Mouse (Mus musculus) adrenal gland, adult 2 months (tissue): Measurements from ENCODE around the gene Cd82. TPM values are rescaled to one million over a fixed set of nuclear protein-coding genes. Genes with fewer than 3 reads are reported as not detected.

Experiments
- DNase-seq: peaks from one replicate; pipeline ENCODE4 v3.0.0; 2021
- long read RNA-seq: library from polyadenylated mRNA; stranded (forward); transcript quantifications from one replicate; pipeline ENCODE4 v2.0.0, GENCODE M21; 2021
- polyA plus RNA-seq: library from polyadenylated mRNA; depleted of rRNA; stranded (reverse); fragments of >200 nt; gene quantifications from 2 replicates; pipeline ENCODE4 v1.2.3, GENCODE M21; 2012; rRNA removed
- total RNA-seq, 2 experiments: library from RNA; stranded (reverse); gene quantifications; 2 replicates each; pipeline ENCODE4 v1.2.3; 2021

Cd82 gene
- total RNA-seq (10 to 100 TPM; 58.9 to 83.2 TPM), polyA plus RNA-seq (125 and 137 TPM in 2 replicates)
- long read RNA-seq, transcript Cd82-201 (10 exons, 1,824 nt), result major isoform, 39 of 49 reads
- long read RNA-seq, transcript Cd82-205 (10 exons, 1,683 nt), result minor isoform, 5 of 49 reads
- long read RNA-seq, partial matches to known transcripts, result 1 of 49 reads
- long read RNA-seq, other reads (novel, unspliced or antisense), result 2 of 49 reads

DNA sequence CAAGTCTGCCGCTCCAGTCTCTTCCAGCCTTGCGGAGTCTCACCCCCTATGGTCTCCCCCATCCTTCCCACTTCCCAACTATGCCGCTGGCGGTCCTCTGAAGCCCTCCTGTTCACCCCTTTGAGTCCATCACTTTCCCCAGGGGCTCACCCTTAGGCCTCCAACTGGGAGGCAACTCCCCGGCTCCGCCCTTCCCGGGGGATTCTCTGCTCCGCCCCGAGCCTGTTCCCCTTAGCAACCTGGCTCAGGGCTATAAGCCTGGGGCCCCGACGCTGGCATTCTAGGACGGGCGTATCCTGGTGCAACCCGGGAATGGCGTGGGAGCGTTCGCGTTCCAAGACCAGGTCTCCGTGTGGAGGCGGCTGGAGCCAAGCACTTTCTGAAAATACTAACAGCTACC is at the start of gene Cd82:
Cd82 (minus strand) TSS at position 381 of the 400 bp plus-strand sequence.
- DNase-seq, result peak; percentile 94

DNA sequence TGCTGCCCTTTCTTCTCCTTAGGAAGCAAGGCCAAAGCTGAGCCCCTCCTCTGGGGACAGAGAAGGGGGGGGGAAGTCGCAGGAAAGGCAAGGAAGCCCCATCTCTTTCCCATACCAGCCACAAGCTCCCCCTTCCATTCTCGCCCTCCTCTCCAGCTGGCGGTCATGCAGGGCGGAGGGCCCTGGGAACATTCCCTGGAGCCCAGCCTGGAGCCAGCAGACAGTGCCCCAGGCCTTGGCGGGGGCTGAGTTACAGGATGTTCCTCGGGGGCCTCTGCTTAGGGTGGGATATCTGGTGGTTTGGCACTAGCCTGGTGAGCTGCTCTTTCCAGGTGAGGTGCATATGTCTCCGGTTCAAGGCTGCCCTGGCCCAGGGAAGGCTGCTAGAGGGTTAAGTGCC is 49.2 kb upstream of the Cd82 start:
- DNase-seq, result no peak

DNA sequence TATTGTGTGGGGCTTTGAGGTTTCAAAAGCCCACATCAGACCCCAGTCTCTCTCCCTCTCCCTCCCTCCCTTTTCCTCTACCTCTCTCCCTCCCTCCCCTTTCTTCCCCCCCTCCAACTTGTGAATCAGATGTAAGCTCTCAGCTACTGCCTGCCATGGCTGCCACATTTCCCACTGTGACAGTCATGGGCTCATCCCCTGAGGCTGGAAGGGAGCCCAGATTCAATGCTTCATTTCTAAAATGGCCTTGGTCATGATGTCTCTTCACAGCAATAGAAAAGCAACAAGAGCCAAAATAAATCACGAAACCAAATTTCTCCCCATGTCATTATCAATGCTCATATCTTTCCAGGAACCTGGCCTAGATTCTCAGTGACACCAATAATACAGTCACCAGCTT is 47.9 kb upstream of the Cd82 start:
- peak; percentile 74 for DNase-seq

DNA sequence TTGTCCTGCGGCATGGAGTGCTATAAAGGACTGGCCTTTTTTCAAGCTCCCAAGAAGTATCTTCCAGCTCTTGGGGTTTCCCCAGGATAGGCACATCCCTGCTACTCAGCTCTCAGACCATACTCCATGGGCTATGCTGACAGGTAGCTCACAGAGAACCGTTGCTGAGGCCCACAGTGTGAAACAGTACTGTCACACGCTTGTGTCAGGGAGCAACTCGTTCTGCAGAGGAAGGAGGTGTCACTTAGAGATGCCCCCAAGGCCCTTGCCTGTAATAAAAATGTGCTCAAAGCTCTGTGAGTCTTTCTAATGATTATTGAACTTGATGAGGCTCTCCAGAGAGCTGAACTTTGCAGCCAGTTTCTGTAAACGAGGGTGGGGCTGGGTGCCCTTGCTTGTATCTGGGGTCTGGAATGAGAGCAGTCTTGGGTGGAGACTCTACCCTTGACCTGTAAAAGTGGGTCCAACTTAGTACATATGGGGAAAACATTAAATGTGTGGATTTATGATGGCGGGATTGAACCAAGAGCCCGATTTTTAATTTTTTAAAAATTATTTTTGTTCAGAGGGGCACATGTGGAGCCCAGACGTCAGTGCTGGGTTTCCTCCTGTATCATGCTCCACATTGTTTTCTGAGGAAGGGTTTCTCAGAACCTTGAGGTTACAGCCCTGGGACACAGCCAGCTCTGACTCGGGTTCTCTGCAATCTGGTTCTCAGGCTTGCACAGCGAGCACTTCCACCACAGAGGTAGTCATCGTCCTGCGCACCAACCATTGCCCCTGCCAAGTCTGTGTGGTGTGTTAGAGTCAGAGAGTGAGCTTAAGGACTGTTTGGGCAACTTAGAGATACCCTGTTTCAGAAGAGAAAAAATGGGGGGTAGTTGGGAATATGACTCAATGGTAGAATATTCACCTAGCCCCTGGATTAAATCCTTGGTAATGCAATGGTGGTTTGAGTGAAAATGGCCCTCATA is 47.1 kb upstream of the Cd82 start:
- no peak for DNase-seq

DNA sequence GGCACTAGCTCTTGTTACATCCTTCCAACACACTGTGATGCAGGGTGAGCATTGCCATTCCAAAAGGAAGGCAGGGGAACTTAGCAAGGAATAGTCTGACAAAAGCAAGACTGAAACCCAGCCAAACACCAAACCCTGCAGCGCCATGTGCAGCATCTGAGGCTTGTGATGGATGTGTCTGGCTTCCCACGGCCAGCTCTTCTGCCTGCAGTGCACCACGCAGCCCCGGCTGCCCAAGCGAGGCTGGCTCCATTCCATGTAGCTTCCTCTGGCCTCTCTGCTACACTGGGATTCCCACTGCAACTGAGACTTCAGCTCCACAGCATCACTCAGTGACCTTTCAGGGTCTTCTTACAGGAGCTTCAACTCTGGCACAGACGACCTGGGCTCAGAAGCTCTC is 42.2 kb upstream of the Cd82 start:
- DNase-seq, result no peak

DNA sequence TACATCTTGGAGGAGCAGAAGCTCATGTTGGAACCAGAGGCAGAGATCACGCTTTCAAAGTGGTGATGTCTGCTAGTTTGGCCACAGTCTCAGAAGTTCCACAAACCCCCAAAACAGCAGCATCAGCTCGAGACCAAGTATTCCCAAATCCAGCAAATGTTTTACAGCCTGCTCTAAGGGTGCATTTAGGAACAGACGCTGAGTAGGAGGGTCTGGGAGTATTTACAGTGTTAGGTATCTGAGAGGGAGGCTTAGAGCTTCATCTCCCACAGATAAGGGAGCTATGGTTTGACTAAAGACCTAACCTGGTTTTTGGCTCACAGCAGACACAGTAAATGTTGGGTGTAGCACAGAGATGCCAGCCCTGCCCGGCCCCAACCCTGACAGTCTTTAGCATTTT is 40.4 kb upstream of the Cd82 start:
- DNase-seq, result no peak

DNA sequence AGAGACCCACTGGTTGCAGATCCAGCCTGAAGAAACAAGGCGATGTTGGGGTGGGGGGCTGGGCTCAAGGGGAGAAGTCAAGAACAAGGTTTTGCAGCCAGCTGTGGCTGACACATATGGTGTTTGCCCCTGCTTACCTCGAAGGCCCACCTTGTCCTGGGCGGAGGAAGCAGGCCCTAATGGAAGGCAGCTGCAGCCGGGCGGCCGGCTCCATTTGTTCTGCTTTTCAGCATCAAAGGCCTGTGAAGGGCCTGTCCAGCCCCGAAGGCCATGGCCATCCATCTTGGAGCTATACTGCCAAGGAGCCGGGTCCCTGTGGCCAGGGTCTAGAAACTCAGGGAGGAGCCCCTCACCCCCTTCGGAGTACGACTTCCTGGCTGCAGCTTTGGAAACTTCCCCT is 38.4 kb upstream of the Cd82 start:
- no peak for DNase-seq

DNA sequence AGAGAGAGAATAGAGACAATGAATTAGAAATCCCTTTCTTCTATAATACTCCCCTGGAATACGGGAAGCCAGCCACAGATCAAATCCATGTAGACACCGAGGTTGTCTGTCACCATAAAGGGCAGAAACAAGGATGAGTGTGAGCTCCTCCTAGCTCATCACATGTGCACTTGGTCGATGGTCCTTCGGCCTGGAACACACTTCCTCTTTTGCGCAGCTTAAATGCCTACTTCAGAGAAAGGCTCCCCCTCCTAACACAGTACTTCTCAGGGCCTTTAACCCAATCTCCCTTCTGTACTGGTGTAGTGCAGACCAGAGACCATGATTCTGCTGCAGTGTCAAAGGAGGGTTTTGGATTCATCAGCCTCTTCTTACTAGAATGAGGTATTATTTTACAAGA is 34.3 kb upstream of the Cd82 start:
- DNase-seq, result no peak

DNA sequence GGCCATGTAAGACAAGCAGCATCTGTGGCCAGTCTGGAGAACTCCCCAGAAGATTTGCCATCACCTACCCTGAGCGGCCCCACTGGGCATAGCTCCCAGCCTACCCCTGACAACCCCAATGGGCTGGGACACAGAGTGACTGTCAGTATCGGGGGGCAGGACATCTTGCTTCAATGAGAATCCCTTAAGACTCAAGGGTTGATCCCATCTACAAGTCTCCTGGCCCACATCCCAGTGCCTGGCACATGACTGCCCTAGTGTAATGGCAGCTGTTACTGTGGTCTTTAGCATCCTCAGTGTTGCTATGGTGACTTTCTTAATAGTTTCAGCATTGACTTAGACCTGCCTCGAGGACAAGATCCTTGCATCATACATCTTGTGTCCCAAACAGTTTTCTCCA is 32.2 kb upstream of the Cd82 start:
- no peak for DNase-seq

DNA sequence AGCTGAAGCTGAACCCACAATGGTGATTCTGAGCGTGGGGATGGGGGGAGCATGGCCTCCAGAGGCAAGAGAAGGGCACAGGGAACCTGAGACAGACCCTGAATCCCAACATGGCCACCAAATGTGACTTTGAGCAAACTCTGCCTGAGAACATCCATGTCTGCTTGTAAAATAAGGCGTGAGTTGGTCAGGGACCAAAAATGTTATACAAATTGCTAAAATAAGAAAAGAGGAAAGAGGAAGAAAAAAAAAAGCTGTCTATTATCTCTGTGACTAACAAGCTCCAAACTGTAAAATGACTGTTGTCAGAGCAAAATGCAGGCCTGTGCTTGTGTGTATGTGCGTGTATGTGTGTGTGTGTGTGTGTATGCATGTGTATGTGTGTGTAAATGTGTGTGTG is 30.6 kb upstream of the Cd82 start:
- DNase-seq, result no peak

DNA sequence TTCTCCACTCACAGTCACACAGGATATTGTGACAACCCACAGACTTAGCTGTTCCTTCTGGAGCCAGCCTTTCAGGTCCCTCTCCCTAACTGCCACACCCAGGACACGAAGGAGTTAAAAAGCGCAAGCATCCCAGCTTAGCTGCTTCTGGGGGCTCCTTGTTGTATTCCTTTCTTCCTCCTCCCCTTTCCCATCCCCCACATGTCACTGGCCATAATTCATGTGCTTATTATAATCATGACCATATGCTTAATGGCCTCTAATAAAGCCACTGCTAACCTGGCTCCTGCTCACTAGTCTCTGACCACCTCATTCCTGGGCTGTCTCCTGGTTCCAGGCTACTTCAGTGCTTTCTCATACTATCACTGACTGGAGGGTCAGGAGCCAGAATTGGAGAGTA is 27.6 kb upstream of the Cd82 start:
- DNase-seq, result no peak

DNA sequence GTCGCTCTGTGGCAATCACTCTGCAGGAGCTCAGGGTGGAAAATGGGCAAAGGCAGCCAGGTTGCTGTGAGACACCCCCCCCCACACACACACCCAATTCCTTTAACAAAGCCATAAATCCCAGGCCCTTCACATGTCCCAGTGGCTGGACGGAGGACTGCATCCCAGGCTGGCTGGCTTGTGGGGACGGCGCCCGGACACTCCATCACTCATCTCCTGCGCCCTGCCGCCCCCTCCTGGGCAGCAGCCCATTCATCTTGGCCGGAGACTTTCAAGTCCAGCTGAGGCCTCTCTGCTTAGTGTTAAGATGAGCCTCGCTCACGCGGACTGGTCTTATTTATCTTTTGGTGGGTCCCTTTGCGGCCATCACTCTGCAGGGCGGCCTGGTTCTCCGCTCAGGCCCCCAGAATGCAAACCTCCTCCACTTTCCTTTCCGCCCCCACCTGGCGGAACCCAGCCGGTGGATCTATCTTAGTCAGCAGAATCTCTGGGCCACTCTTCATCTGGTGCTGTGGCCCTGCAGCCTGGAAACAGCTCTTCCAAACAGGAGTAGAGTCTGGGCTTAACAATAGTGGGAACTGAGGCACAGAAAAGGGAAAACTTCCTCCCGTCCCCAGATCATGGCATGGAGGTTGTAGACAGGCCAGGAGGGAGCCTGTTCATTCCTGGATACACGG is 26.1 kb upstream of the Cd82 start:
- DNase-seq, result no peak

DNA sequence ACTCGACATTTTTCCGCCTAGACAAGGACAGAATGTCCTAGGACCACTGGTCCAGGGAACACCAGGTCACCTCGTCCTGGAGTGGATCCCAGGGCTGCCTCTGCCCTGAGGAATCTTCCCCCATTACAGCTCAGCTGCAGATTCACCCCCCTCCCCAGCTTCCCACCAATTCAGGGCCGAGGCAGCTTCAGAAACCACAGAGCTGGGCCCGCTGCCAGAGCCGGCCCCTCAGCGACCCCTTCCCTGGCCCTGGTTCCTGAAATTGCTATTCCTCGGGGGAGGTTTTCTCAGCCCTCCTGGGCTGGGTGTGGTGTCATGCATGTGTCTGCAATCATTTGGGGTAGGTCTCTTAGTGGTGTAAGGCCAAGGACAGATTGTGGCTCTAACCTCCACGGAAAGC is 22.5 kb upstream of the Cd82 start:
- DNase-seq, result no peak

DNA sequence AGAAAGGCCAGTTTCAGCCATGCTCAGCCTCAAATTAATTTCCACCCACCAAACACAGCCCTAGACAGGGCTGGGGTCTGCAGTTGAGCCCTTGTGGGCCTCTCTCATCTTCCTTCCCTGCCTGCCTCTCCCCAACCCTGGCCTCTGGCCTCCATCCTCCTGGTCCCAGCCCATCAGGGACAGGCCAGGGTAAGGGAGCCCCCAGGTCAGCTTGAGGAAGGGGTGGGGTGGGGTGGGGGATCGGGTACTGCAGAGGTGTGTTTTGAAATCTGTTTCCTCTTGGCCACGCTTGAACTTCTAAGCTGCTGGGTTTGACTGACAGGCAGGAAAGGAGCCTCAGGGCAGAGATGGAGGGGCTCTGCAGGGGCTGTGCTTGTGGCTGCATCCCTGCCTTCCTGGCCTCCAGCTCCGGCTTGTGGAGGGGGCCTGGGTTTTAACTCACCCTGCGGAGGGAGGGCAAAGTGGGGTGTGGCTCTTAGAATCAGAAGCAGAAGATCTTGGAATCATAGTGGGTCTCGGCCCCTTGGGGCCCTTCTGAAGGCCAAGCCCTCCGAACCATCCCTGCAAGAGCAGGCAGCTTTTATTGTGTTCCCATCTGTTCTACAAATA is 19.2 kb upstream of the Cd82 start:
- DNase-seq, result no peak

DNA sequence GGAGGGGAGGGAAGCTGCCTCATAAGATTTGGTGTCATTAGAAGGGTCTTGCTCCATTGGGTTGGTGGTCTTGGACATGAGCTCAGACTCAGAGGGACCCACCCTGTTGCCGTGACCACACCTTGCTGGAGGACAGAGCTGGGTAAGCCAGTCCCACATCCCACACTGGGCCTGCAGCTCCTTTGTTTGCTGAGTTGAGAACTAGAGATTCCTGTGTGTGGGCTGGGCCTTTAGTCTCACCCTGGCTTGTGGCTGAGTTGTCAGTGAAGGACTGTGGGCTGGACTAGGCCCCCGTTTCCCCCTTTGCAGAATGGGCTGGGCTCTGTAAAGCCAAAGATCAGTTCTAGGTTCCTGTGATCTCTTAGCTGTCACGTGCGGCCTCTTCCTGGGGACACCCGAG is 15.8 kb upstream of the Cd82 start:
- DNase-seq, result no peak

DNA sequence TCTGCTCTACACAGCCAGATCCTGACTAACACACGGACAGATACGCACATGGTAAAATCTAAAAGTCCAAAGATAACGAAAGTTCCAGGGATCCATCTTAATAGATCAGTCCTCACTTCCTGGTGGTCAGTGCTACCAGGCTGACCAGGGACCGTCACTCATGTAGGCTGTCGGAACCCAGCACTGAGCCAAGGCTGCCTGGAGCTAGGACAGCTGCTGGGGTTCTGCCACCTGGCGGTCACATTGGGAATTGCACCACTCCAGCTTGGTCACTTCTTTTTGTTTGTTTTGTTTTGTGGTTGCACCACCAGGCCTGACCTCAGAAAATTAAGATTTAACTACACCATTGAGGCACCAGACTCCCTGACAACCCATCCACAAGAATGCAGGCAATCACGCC is 14.6 kb upstream of the Cd82 start:
- DNase-seq, result peak; percentile 44

DNA sequence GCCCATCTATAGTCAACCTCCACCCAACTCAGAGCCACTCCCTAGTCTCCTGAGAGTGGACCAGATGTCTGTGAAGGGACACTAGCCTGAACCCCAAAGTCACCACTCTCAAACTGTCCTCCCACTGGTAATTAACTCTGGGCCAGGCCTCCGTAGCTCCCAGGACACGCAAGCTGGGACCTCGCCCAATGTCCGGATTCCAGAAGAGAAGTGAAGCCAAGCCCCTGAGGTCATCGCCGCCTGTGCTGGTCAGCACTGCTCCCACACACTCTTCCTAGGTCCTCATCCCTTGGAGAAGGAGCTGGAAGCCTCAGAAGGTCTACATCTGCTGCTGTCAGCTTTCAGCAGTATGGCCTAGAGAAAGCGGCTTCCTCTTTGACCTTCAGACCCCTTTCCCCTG is 13.5 kb upstream of the Cd82 start:
- DNase-seq, result no peak

DNA sequence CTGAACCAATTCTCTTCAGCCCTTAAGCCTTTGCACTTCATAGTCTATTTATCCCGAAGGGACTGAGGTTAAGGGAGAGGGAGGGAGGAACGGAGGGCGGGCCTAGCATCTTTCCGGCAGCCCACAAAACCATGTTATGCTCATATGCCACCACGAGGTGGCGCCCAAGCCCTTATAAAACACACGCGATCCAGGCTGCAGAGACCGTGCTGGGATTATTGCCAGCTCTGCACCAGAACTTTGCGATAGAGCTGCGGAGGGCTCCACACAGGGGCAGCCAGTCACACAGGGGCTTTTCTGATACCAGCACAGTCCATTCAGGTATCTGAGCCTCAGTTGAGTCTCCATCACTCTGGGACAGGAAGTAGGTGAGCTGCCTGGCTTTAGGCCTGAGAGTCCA is 12.1 kb upstream of the Cd82 start:
- DNase-seq, result peak; percentile 90

DNA sequence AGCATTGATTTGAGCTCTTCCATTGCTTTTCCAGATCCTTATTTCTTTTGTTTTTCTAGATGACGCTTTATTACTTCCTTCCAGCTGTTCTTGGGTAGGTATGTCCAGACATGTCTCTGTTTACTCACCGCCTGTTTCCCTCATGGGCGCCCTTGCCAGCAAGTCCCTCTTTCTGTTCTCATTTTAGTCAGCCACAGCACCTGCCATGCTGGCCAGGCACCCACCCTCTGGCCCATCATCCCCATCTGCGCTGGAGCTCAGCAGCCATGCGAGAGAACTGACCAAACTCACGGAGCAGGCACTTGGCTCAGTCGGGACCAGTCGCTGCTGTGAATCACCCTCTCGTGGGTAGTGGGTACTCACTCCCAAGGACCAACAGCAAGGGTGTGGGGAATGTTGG is 11.0 kb upstream of the Cd82 start:
- no peak for DNase-seq

DNA sequence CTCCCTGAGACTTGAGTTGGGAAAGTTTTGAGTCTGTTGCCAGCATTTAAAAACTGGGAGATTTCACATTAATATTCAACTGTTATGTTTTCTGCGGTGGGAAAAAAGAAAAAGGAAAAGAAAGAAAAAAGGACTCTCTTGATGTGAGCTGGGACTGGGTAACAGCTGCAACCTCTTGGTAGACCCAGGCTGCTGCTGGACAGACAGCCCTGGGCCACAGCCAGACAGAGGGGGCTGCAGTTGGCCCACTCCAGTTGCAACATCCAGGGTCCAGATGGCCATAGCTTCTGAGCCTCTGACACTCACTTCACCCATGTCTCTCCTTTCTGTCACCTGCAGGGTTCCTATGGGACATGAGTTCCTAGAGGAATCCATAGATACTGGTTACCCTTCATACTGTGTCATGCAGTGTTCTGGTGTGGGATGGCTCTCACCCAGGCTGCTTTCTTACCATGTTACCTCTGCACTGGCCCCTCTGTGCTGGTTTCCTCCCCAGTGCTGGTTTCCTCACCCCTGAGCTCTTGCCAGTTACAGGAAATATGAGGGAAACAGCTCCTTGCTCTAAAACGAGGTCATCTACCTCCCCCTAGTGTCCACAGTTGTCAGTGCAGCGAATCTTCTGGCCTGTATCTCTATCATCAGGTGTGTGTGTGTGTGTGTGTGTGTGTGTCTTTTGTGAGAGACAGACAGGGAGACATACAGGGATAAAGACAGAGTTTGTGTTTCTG is 8.1 kb upstream of the Cd82 start:
- DNase-seq, result peak; percentile 78

DNA sequence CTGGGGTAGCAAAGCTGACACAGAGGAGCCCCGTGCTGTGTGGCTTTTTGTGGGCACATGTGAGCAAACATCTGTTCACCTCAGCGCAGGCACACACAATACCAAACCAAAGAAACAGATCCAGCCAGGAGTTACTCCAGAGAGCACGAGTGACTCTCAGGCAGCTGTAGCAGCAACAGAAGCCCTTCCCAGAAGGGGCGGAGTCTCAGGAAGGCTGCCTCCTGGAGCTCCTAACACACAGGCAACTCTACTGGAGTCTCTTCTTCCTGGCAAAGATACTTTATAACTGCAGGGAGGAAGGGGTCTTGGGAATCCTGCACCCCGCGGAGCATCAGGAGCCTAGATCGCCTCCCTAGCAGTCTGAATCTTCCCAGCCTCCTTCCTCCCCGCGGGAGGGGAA is 7.2 kb upstream of the Cd82 start:
- peak; percentile 83 for DNase-seq

DNA sequence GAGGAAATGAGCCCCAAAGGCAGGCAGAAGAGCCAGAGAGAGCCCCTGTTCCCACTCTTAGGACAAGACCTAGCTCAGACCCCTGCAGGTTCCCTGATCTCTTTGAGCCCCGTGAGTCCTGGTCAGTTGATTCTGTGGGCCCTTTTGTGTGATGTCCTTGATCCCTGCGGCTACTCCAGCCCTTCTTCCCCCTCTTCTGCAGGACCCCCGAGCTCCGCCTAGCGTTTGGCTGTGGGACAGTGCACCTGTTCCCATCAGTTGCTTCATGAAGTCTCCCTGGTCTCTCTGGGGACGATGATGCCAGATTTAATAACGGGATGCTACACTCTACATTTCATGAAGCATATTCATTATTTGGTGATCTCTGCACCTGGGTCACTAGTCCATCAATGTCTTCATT is 6.2 kb upstream of the Cd82 start:
- DNase-seq, result no peak
